Mouse (Mus musculus): ENCODE data around the gene Cmc1. TPM values are rescaled to one million over a fixed set of nuclear protein-coding genes. Genes with fewer than 3 reads are reported as not detected.

Cmc1 gene
- polyA plus RNA-seq, 1 experiment from 2014 or later: 37.5 TPM

- Histone ChIP-seq H3K4me3 (ENCODE audit: low read depth, low read length) (no peak overlapping the region), H3K9me3 (ENCODE audit: control insufficient read depth, low read length) (no peaks in the 10 kb centered on the region), H3K36me3 (ENCODE audit: control insufficient read depth, insufficient read depth, low read length) (peaks cover 3% of the 10 kb centered on the region; the same call in 1 of the 2 replicates), H3K4me2 (ENCODE audit: low read depth, low read length, severe bottlenecking) (no peak overlapping the region), H3K4me1 (replicated peaks; ENCODE audit: control insufficient read depth, insufficient read depth, low read length) (no peaks in the 10 kb centered on the region), H3K27ac (ENCODE audit: low read depth, low read length) (no peak overlapping the region), H3K27me3 (ENCODE audit: control insufficient read depth, insufficient read depth, low read length) (no peaks in the 10 kb centered on the region), H3K9ac (ENCODE audit: low read length) (no peak overlapping the region)
- 96% methylated on average over 3 of the region's 3 CpGs for WGBS
- ATAC-seq (replicated peaks; ENCODE audit: low FRiP score) (no peak), DNase-seq (ENCODE audit: low spot score) (no peak)
These were observed 90.9 kb downstream of the Cmc1 start for GRCm38 (mm10) chr9:118059101-118059500.

- H3K27ac ChIP-seq (ENCODE audit: low read depth, low read length): no peak overlapping the region
- no peak overlapping the region for H3K4me3 ChIP-seq (ENCODE audit: low read depth, low read length)
- H3K4me2 ChIP-seq (ENCODE audit: low read depth, low read length, severe bottlenecking): no peak overlapping the region
- WGBS: 51% methylated on average over 1 of the region's 1 CpGs
- H3K4me1 ChIP-seq (replicated peaks; ENCODE audit: control insufficient read depth, insufficient read depth, low read length): no peaks in the 10 kb centered on the region
- peaks cover 11% of the 10 kb centered on the region; the same call in 1 of the 2 replicates for H3K36me3 ChIP-seq (ENCODE audit: control insufficient read depth, insufficient read depth, low read length)
- DNase-seq (ENCODE audit: low spot score): no peak
- no peaks in the 10 kb centered on the region for H3K27me3 ChIP-seq (ENCODE audit: control insufficient read depth, insufficient read depth, low read length)
- no peak overlapping the region for H3K9ac ChIP-seq (ENCODE audit: low read length)
- H3K9me3 ChIP-seq (ENCODE audit: control insufficient read depth, low read length): no peaks in the 10 kb centered on the region
- ATAC-seq (replicated peaks; ENCODE audit: low FRiP score): no peak
These were observed 96.7 kb downstream of the Cmc1 start for GRCm38 (mm10) chr9:118053286-118053685.

DNA sequence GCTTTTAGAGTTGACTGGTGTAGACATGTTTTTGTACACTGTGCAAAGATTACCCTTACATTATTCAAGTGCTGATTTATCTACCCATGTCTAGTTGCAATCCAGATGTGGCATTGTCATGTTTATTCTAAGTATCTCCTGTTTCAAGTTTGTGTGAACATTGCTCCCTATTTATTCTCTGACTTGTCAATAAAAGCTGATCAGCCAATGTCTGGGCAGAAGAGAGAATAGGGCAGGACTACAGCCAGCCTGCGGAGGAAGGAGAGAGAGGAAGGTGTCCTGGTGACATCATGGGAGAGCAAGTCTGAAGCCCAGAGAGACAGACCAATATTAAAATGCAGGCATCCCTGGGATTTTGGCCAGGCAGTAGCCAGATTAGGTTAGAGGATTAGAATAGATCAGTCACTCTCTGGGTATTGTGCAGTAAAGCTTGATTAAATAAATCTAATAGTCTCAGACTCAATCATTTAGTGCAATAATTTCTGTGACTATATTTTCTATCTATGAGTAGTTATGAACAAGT lies 104.9 kb downstream of the Cmc1 start:
- Histone ChIP-seq H3K9ac (ENCODE audit: low read length) (no peak overlapping the region), H3K4me1 (replicated peaks; ENCODE audit: control insufficient read depth, insufficient read depth, low read length) (no peaks in the 10 kb centered on the region; the same call in 1 of the 2 replicates), H3K4me3 (ENCODE audit: low read depth, low read length) (no peak overlapping the region), H3K27me3 (ENCODE audit: control insufficient read depth, insufficient read depth, low read length) (no peaks in the 10 kb centered on the region), H3K4me2 (ENCODE audit: low read depth, low read length, severe bottlenecking) (no peak overlapping the region), H3K9me3 (ENCODE audit: control insufficient read depth, low read length) (no peaks in the 10 kb centered on the region), H3K27ac (ENCODE audit: low read depth, low read length) (no peak overlapping the region), H3K36me3 (ENCODE audit: control insufficient read depth, insufficient read depth, low read length) (no peaks in the 10 kb centered on the region; the same call in 1 of the 2 replicates)
- WGBS: 81% methylated on average over 1 of the region's 1 CpGs
- no peak for ATAC-seq (replicated peaks; ENCODE audit: low FRiP score)
- DNase-seq (ENCODE audit: low spot score): no peak

DNA sequence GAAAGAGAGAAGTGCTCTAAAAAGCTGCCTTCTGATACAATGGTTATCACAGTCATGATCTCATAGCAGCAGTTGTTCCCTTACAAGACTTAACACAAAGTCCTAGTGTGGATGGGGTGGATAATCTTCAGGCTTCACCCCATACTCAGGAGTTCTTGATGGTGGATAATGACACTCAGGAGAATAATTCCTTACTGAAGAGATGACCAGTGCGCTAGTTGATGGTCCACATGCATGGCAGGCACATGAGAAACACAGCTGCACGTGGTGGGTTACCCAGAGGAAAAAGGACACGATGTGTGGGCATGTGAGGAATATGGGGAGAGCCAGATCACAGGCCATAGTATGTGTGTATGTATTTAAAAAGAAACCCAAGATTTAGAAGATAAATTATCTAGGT lies 106.4 kb downstream of the Cmc1 start:
- Histone ChIP-seq H3K4me1 (replicated peaks; ENCODE audit: control insufficient read depth, insufficient read depth, low read length) (no peaks in the 10 kb centered on the region; the same call in 1 of the 2 replicates), H3K4me2 (ENCODE audit: low read depth, low read length, severe bottlenecking) (no peak overlapping the region), H3K27me3 (ENCODE audit: control insufficient read depth, insufficient read depth, low read length) (no peaks in the 10 kb centered on the region), H3K36me3 (ENCODE audit: control insufficient read depth, insufficient read depth, low read length) (no peaks in the 10 kb centered on the region), H3K27ac (ENCODE audit: low read depth, low read length) (no peak overlapping the region), H3K9ac (ENCODE audit: low read length) (no peak overlapping the region), H3K9me3 (ENCODE audit: control insufficient read depth, low read length) (no peaks in the 10 kb centered on the region), H3K4me3 (ENCODE audit: low read depth, low read length) (no peak overlapping the region)
- WGBS: 93% methylated on average over 3 of the region's 3 CpGs
- DNase-seq (ENCODE audit: low spot score) (no peak), ATAC-seq (replicated peaks; ENCODE audit: low FRiP score) (no peak)

DNA sequence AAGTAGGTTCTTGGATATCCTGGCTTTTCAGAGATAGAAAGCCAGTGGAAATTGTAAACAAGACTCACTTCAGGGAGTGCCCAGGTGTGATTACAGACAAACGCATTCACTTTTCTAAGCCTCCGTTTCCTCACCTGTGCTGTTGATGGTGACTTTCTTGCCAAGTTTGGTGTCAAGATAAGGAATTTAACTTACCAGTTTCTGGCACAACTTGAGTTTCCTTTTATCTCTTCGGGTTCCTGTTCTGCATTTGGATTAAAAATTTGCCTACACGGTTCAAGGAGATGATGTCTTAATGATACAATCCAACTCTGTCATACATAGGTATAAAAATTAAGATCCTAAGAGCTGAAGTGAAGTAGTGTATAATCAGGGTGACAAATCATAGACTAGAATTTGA lies 107.2 kb downstream of the Cmc1 start:
- ATAC-seq (replicated peaks; ENCODE audit: low FRiP score) (no peak), DNase-seq (ENCODE audit: low spot score) (no peak)
- Histone ChIP-seq H3K36me3 (ENCODE audit: control insufficient read depth, insufficient read depth, low read length) (no peaks in the 10 kb centered on the region), H3K27me3 (ENCODE audit: control insufficient read depth, insufficient read depth, low read length) (no peaks in the 10 kb centered on the region), H3K4me2 (ENCODE audit: low read depth, low read length, severe bottlenecking) (no peak overlapping the region), H3K27ac (ENCODE audit: low read depth, low read length) (no peak overlapping the region), H3K9me3 (ENCODE audit: control insufficient read depth, low read length) (no peaks in the 10 kb centered on the region), H3K4me1 (replicated peaks; ENCODE audit: control insufficient read depth, insufficient read depth, low read length) (no peaks in the 10 kb centered on the region; the same call in 1 of the 2 replicates), H3K4me3 (ENCODE audit: low read depth, low read length) (no peak overlapping the region), H3K9ac (ENCODE audit: low read length) (no peak overlapping the region)
- WGBS: 93% methylated on average over 4 of the region's 4 CpGs

GRCm38 (mm10) chr9:118041646-118042045 lies 108.3 kb downstream of the Cmc1 start:
- H3K9ac ChIP-seq (ENCODE audit: low read length): peak overlapping the region; percentile 65
- ATAC-seq (replicated peaks; ENCODE audit: low FRiP score): no peak

DNA sequence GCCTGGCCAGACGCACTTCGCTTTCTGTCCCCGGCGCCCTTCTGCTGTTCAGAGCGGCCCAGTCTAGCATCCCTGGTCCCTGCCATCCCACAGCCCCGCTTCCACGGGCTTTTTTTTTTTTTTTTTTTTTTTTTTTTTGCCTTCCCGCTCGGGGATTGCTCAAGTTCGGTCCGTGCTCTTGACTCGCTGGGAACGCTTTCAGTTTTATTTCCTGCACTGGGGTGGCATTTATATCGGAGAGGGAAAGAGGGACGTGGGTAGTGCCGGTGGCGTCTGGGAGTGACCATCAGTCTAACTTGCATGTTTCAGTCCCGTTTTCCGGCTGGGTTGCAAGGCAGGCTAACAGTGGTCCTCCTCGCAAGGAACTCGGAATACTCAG lies 109.0 kb downstream of the Cmc1 start:
- DNase-seq (ENCODE audit: low spot score) (no peak), ATAC-seq (replicated peaks; ENCODE audit: low FRiP score) (no peak)
- Histone ChIP-seq H3K27ac (ENCODE audit: low read depth, low read length) (peak overlapping the region; percentile 70), H3K27me3 (ENCODE audit: control insufficient read depth, insufficient read depth, low read length) (no peaks in the 10 kb centered on the region), H3K4me2 (ENCODE audit: low read depth, low read length, severe bottlenecking) (peak overlapping the region; percentile 80), H3K4me3 (ENCODE audit: low read depth, low read length) (peak overlapping the region; percentile 52), H3K9ac (ENCODE audit: low read length) (peak overlapping the region; percentile 65), H3K4me1 (replicated peaks; ENCODE audit: control insufficient read depth, insufficient read depth, low read length) (no peaks in the 10 kb centered on the region; the same call in 1 of the 2 replicates), H3K36me3 (ENCODE audit: control insufficient read depth, insufficient read depth, low read length) (no peaks in the 10 kb centered on the region), H3K9me3 (ENCODE audit: control insufficient read depth, low read length) (no peaks in the 10 kb centered on the region)
- WGBS: 3% methylated on average over 20 of the region's 21 CpGs

More at GRCm38 (mm10) chr9:118041646-118042045, 108.3 kb downstream of the Cmc1 start:
- no peaks in the 10 kb centered on the region; the same call in 1 of the 2 replicates for H3K4me1 ChIP-seq (replicated peaks; ENCODE audit: control insufficient read depth, insufficient read depth, low read length)
- WGBS: 40% methylated on average over 5 of the region's 5 CpGs
- no peak overlapping the region for H3K27ac ChIP-seq (ENCODE audit: low read depth, low read length)
- no peaks in the 10 kb centered on the region for H3K9me3 ChIP-seq (ENCODE audit: control insufficient read depth, low read length)
- H3K27me3 ChIP-seq (ENCODE audit: control insufficient read depth, insufficient read depth, low read length): no peaks in the 10 kb centered on the region
- peak overlapping the region; percentile 80 for H3K4me2 ChIP-seq (ENCODE audit: low read depth, low read length, severe bottlenecking)
- DNase-seq (ENCODE audit: low spot score): no peak
- H3K36me3 ChIP-seq (ENCODE audit: control insufficient read depth, insufficient read depth, low read length): no peaks in the 10 kb centered on the region
- peak overlapping the region; percentile 52 for H3K4me3 ChIP-seq (ENCODE audit: low read depth, low read length)

DNA sequence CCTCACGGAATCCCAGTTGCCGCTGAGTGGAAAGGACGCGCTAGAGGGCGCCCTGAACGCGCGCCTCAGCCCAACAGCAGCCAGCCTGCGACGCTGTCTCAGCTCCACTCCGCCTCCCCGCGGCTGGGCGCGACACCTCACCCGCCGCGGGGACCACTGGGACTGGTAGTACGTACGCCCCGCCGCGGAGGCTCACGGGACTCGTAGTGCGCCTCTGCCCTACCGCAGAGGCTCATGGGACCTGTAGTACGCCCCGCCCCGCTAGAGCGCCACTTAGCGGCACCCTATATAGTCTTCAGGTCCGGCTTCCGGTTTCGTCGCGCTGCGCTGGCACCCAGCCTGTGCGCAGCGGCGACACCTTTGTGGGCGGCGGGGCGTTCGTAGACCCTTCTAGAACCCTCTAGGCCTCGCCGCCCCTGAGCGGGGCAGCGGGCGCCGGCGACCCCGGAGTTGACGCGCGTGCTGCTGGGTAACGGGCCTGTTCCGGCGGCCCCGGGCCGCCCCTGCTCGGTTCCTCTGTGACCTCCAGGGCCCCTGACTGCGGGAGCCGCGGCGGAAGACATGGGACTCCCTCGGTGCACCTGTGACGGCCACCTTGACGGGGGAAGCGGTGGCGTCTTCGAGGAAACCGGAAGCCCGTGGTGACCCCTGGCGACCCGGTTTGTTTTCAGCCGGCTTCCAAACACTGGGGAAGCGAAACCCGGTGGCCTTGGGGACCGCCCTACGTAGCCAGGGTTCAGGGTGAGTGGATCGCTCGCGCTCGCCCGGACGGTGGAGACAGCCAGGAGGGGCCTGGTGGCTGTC lies 109.6 kb downstream of the Cmc1 start, which contains the start of gene Azi2:
Gene Azi2 (plus strand): TSS at position 282 of the 804 bp plus-strand sequence.
- H3K4me2 ChIP-seq (ENCODE audit: low read depth, low read length, severe bottlenecking): peak within 1 kb of the TSS; percentile 80
- H3K27ac ChIP-seq (ENCODE audit: low read depth, low read length): peak within 1 kb of the TSS; percentile 70
- H3K4me1 ChIP-seq (replicated peaks; ENCODE audit: control insufficient read depth, insufficient read depth, low read length): no peaks in the 10 kb centered on the region; the same call in 1 of the 2 replicates
- no peaks in the 10 kb centered on the region for H3K27me3 ChIP-seq (ENCODE audit: control insufficient read depth, insufficient read depth, low read length)
- peak within 1 kb of the TSS; percentile 65 for H3K9ac ChIP-seq (ENCODE audit: low read length)
- H3K36me3 ChIP-seq (ENCODE audit: control insufficient read depth, insufficient read depth, low read length): no peaks in the 10 kb centered on the region
- WGBS: under 1% methylated on average over 87 of the region's 87 CpGs
- H3K9me3 ChIP-seq (ENCODE audit: control insufficient read depth, low read length): no peaks in the 10 kb centered on the region
- DNase-seq (ENCODE audit: low spot score): peak; percentile 99
- ATAC-seq (replicated peaks; ENCODE audit: low FRiP score): peak; percentile 98
- H3K4me3 ChIP-seq (ENCODE audit: low read depth, low read length): peak within 1 kb of the TSS; percentile 52
